Mouse (Mus musculus) small intestine, adult 2 months (tissue): ENCODE measurements at regions not wholly inside any gene's neighbourhood (a gene's known extent, or its start where the extent isn't known, plus 50 kb on each side); places are given as distances from the start of the nearest gene placed in this dataset.

ENCODE experiments used
- CTCF ChIP-seq: fragments of 200-500 bp; IDR thresholded peaks from 2 replicates; pipeline ENCODE4 v1.5.1; 2012; ENCODE audit warnings: low read depth, mild to moderate bottlenecking, control low read depth, inconsistent platforms, low read length, moderate library complexity, mixed read lengths; ENCODE audit not compliant: insufficient replicate concordance, insufficient read length; ENCODE audit errors: extremely low read depth
- POLR2A ChIP-seq: fragments of 200-500 bp; IDR thresholded peaks from 2 replicates; pipeline ENCODE4 v1.6.1; 2012; ENCODE audit warnings: low read depth, mild to moderate bottlenecking, control low read depth, inconsistent platforms, low read length, moderate library complexity

DNA sequence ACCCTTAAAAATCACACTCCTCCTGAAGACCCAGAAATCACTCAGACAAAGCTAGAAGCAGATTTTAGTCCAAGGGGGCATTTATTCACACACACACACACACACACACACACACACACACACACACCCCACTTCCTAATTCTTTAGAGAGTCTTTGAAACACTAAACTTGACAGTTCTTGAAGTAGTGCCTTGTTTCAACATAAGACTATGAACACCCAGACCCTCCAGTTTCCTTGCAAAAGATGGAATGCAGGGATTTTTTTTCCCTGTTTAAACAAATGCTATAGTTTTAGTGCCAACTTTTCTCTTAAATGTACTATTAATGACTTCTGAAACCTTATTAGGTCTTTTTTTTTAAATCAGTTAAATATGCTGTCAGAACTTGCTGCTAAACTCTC, 279.2 kb upstream of the Fat1 start:
- TF ChIP-seq POLR2A (no peak), CTCF (no peak)
